Mouse (Mus musculus) cerebellum, adult 11 months (tissue): Measurements from ENCODE around the gene Ubp1.

Experiments used
- DNase-seq: peaks from one replicate; pipeline ENCODE4 v3.0.0; 2022

Gene Ubp1

DNA sequence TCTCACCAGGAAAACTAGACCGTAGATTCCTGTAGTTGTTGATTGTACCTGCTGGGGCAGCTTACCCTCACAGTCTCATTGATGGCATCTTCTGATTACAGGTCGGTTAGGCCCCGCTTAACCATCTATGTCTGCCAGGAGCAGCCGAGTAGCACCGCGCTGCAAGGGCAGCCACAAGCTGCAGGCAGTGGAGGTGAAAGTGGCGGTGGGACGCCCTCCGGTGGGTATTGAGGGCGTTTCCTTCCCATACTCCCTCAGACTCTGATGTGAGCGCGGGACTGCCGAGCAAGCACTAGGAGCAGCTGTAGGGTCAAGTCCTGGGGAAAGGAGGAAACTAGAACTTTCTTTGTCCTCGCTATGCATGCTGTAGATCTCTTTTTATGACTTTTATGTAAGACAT lies 39.3 kb downstream of the Ubp1 start:
- no peak for DNase-seq

DNA sequence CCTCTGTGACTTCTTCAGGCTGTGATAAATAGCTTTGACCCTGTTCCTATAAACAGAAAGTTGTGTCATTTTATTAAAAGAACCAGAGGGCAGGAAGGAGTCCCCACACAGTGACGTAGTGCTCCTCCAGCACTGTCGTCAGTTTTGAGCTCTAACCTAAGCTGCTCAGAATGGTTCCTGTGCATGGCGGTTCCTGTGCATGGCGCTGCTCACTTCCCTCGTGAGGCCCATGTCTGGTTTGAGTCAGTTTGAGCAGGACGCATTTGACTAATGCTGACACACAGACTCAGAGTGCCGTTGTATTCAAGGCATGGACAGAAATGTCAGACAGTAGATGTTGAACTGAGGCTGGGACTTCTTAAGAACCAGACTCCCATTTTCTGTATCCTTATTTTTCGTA lies 40.9 kb downstream of the Ubp1 start:
- DNase-seq: no peak

DNA sequence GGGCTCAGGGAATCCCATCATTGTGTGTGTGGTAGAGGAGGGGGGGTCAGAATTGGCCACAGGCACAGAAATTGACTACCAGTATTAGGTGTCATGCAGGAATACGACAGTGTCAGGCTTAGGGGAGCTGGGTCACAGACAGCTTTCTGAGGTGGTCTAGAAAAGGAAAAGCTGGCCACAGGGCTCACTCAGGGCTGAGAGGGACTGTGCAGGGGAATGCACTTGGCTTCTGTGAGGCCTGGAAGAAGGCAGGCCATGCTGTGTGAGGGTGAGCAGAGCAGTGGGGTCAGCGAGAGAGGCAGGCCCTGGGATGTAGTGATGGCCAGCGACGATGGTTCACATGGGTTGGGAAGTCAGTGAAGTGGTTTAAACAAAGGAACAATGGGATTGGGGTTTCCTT lies 43.1 kb downstream of the Ubp1 start:
- no peak for DNase-seq

DNA sequence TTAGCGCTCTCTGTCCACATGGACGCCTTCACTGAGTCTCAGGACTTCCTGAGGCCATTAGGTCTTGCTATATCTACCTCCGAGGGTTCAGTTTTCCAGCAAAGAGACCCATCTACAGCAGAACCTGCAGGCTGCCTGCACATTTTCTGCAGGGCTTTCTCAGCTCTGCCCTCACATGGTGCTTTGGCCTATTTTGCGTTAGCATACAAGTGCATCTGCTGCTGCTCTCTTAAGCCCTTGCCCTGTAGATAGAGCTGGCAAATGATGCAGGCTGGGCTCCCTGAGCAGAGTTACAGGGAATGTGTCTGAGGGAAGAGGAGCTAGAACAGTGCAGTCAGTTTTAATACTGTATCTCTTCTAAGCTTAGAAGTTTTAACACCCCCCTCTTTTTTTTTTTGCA lies 44.2 kb downstream of the Ubp1 start:
- DNase-seq: no peak

DNA sequence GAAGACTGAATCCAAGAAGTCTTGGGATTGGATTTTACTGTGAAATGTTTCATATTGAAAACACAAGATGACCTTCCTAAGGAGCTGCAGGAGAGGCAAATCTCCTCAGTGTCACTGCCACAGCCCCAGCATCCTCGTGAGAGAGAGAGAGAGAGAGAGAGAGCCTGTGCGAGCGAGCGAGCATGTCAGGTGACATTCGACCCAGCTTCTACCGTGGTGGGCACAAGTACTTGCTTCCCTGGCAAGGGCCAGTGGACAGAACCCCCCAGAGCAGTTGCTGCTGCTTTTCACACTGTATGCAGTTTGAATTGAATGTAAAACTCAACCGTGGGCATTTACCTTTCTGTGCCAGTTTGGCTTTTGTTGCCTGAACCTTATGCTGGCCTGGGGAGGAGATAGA lies 44.7 kb downstream of the Ubp1 start:
- no peak for DNase-seq

DNA sequence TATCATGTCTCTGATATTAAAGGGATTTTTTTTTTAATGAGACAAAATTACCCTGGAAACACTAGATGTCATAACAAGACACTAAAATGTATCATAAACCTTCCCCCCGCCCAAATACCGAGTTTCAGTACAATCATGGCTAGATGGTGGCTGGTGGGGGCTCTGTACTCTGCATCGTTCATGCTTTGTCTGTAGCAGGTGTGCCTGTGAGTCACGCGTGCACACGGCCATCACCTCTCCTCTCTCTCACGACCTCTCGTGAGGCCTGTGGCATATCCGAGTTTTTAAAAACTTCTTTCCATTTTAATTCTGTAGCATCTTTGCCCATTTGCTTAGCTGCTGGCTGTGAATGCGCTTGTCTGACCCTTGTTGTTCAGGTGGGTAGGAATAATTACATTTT lies 45.5 kb downstream of the Ubp1 start:
- DNase-seq: no peak

DNA sequence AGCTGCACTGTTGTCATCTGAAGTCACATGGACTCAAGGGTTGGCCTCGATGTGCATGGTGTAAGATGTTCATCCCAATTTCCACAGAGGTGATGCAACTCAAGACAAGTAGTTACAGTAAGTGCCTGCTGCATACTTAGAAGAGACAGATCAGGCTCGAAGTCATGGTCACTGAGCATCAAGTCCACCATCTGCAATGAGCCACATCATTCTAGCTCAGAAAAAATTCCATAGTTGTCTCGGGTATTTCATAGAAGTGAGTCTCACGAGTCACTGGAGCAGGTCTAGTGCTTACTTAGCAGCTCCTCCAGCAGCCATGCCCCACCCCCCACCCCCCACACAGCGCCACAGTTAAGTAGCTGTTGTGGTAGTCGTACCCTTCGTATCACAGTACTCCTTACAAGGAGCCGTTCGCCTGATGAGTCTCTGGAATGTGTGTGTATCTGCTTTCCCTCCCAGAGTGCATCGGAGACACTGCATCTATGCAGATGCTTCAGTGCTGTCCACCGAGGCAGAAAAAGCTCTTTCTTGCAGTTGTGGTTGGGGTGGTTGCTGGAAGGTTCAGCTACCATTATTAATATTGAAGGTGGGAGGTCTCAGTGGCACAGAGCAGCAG lies 46.6 kb downstream of the Ubp1 start:
- DNase-seq: no peak

DNA sequence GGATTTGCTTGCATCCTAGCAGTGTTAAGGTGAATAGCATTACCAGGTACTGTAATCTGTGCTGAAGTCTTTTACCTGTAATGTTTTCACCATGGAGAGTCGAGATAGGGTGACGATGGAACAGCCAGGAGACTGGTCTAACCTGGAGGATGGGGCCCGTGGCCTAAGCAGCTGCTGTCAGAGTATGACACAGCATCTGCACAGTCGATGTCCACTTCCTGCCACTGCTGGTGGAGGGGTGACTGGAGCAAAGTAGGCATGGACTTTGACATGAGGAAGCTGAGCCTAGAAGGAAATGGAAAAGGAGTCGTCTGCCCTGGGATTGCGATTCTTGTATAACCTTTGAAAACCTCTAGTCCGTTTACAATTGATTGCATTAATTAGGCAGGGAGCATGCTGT lies 47.9 kb downstream of the Ubp1 start:
- no peak for DNase-seq

DNA sequence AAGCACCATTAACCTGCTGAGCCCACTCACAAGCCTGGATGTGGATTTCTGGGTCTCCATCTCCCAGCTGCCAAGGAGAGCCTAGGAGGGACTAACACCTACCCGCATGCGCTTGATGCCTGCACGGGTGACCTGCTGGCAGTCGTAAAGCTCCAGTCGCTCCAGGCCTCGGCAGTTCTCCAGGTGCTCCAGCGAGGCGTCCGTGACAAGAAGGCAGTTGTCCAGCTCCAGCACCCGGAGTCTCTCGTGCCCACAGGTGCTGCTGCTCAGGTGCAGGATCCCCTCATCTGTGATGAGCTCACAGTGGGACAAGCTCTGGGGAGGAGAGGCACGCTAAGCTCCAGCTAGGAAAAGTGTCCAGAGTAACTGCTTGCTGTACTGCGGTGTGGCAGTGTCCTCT lies 48.6 kb downstream of the Ubp1 start:
- peak; percentile 15 for DNase-seq

DNA sequence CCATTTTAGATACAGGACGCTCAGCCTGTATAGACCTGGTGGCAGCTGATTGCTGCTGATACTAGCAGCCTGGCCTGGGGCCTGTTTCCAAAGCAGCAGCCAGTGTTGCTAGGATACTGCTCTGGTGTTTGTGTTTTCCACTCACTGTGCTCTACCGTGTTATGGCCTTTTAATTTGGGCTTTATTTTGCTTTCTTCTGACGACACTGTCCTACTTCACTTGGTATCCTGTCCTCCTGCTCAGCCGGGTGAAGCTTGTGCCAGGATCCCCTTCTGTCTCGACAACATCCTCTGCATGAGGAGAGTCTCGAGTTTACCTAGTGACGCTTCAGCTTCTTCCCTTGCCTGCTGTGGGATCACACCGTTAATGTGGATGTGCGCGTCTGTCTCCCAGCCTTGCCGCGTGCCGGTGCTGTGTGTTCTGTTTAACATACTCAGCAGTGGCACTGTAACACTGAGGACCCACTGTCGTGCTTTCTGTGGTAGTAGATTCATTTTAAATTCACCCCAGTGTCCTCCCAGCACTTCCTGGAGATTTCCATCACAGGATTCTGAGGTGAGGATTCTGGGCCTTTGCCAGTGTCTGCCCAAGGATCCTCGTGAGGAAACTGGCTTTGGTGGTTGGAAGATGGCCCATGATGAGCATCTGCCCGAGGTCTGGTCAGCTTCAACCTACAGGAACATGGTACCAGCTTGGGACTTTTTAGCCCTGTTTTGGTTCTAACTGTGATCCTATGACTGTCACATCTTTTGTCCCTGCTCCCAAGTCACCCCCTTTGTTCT lies 50.6 kb downstream of the Ubp1 start:
- DNase-seq: peak; percentile 18

DNA sequence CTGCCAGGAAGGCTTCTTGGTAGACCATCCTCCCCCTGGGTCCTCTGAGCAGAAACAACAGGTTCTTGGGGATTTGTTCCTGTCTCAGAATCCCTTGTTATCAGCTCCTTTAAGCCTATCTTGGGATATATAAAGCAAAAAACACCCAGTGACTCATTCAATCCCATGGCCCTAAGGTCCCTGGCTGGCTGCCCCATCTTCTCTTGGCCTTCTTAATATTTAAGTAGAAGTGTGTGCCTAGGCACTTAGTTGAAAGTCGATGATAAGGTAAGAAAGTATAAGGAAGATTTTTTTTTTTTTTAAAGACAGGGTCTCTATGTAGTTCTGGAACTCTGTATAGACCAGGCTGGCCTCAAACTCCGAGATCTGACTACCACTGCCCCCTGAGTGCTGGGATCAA lies 51.7 kb downstream of the Ubp1 start:
- no peak for DNase-seq

DNA sequence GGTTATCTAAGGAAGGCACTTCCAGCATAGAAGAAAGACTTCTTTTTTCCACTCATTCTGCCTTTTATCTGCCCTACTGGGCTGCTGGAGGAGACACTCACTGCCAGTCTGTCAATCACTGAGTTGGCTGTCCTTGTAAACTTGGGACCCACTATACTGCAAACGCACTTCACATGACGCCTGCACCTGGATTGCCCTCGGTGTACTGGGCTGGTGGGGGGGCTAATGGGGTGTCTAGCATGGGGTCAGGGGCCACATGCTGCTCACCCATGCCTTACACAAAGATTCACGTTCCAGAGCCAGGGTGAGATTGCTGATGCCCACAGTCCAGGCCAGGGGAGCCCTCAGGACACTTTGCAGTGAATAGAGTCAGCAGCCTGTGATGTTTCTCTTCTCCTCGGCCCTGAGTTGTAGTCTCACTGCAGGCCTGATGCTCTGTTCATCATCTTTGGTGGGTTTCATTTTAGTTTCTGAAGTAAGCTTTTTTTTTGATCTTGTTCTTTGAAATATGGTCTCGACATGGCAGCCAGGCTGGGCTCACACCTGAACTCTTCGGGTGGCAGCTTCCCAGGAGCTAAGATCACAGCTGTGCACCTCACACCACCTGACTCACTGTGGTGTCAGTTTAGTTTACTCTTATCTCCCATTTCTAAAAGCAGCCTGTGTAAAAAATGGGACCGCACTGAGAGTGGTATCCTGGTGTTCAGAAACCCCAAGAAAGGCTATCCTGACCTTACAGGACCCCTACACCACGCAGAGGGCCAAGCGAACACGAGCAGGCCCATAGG lies 52.3 kb downstream of the Ubp1 start:
- DNase-seq: no peak

DNA sequence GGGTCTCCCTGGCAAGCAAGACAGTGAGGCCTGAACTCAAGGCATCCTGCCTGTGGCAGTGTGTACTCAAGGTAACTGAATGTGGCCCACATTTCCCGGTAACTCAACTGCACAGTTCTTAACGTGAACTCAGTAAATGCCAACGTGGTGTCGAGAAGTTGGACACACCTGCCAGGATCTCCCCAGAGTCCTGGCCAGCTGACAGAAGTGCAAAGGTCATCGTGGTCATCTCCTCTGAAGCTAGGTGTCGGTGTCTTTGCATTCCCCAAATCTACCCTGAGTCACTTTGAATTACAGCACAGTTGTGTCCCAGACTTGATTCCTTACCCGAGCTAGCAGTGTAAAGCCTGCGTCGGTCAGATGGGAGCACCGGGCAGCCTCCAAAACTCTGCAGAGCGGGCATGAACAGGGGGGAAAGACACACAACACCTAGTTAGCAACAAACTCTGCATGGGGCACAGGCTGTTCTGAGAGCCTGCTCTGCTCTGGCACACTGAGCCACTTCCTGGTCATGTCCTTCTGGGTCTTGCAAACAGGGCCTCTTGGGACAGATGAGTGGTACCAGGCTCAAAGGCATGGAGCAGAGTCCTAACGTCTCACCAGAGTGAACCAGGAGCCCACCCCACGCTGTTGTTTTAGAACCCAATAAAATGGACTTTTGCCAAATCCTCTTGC lies 54.3 kb downstream of the Ubp1 start:
- no peak for DNase-seq

DNA sequence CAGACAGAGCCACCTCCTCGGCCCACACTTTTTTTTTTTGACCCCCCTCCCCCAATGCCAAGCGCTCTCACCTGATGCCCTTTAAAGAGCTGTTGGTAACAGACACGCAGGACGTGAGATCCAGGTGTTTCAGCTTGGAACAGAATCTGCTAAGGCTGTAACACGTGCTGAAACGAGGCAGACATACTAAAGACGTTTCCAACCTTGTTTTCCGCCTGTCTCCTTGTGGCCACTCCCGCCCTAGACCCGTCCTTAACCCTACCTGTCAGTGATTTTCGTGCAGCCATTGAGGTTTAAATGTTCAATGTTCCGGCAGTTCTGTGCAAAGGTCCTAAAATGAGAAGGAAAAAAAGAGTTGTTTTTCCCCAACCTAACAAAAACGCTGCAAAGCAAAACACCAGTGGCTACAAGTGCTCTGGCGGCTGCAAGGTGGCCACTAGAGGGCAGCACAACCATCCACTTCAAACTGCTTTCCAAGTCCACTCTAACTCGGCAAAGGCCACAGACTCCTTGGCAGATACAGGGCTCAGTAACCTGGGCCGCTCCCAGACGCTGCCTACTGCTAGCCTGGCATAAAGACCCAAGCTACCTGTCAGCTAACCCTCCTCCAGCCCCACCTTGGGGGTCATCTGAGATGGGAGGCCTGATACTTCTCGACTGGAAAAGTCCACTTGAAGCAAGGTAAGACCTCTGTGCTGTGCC lies 60.0 kb downstream of the Ubp1 start:
- DNase-seq: peak; percentile 77

DNA sequence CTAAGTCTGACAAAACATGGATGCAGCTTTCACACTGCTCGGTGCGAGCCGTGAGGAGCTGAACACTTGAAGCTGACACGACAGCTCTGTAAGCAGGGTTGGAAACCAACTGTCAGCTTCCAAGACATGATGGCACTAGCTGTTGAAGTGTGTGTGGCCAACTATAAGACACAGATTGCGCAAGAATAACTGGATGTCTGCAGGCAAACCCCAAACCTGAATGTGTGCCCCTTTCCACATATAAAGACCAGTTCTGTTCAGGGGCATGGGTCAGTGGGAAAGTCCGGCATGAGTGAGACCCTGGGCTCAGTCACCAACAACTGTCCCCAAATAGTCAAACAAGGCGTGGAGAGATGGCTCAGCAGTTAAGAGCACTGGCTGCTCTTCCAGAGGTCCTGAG lies 62.1 kb downstream of the Ubp1 start:
- no peak for DNase-seq

DNA sequence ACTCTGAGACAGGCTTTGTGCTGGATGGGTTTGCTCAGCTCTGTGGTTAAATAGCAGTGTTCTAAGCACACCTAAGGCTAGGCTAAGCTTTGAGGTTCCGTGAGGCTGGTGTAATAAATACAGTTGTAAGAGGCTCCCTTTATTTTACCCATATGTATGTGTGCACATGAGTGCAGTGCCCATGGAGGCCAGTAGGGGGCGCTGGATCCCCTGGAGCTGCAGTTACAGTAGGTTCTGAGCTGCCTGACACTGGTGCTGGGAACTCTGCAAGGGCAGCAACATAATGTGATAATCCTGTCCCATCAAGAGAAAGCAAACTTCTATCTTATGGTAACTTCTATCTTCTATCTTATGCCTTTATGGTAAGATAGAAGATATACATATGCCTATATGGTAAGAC lies 67.6 kb downstream of the Ubp1 start:
- no peak for DNase-seq

DNA sequence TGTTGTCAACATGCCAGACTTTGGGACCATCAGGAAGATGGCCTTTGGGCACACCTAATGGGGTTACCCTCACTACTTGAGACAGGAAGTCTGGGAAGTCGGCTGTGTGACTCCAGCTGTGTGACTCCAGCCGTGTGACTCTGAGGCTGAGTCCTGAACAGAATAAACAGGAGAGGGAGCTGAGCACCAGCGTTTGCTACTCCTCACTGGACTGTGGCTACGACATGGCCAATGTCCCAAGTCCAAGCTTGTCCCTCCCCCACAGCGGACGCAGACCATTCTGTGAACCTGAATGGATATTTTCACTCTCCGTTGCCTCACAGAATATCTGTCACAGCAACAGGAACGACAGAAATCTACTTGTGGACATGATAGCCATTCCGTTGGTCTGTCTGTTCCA lies 76.1 kb downstream of the Ubp1 start:
- no peak for DNase-seq

DNA sequence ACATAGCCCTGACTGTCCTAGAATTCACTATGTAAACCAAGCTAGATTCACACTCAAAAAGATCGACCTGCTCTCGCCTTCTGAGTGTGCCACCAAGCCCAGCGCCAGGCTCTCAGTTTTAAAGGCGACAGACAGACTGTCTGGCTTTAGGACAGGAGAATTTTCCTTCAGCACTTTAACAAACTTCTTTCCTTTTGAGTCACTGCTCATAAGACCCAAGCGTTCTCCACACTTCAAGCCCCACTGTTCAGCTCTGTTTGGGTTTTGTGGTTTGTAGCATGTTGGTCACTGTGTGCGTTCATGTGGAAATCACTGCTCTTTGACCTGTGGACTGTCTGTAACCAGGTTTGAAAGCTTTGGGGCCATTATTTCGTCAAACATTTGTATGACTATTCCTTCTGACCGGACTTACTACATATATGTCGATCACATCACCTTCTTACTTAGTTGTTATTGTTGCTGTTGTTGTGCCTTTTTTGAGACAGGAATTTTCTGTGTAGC lies 77.2 kb downstream of the Ubp1 start:
- no peak for DNase-seq

DNA sequence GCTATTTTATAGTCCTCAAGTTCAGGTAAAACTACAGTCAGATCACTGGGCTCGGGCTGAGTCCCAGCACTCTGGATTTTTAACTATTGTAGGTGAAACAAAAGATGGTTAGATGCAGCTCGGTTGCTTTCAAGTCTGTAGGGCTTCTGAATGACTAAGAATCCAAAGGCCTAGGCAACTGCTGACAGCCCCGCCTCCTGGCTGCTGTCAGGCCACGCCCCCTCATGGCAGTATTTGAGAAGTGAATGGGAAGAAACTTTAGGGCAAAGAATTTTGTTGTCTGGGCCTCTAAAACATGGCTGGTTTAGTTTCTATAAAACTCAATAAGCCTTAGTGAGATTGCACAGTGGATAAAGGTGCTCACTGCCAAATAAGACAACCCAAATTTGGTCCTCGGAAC lies 78.8 kb downstream of the Ubp1 start:
- DNase-seq: no peak

DNA sequence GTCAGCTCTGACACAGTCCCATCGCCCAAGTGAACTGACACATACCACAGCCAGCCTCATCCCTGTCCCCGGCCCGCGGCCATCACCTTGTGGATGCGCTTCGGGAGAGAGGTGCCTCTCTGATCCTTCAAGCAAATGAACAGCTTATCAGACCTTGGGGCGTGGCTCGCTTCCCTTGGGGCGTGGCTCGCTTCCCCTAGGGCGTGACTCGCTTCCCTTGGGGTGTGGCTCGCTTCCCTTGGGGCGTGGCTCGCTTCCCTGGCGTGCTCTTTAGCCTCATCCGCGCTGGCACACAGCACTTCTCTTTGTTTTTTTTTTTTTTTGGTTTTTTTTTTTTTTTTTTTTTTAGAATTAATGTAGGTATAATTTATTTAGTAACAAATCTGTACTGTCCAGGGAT lies 80.5 kb downstream of the Ubp1 start:
- DNase-seq: no peak

DNA sequence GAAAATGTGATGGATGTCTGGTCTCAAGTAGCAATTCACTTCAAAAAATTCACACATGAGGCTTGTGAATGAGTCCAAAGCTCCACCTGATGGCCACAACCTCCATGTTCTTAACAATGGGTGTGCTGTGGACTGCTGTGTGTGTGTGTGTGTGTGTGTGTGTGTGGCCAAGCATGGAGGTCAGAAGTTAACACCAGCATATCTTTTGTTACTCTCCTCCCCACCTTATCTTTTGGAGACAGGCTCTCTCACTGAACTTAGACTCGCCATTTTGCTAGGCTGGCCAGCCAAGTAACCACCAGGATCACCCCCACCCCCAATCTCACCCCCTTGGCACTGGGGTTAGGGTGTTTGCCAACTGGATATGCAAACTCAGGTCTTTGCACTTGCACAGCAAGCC lies 83.3 kb downstream of the Ubp1 start:
- no peak for DNase-seq

DNA sequence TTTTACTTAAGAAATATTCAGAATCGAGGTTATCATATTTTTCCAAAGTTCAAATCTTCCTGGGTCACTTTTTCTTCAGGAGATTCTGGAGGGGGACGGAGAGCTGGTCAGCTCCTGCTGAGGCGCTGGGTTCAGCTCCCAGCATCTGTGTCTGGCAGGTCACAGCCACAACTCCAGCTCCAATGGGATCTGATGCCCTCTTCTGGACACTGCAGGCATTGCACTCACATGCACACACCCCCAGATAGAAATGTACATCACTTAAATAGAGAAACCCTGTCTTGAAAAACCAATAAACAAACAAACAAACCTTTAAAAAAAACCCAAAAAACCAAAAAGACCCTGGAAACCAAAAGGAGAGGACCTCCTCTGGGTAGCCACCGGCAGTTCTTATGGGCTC lies 85.0 kb downstream of the Ubp1 start:
- DNase-seq: no peak

DNA sequence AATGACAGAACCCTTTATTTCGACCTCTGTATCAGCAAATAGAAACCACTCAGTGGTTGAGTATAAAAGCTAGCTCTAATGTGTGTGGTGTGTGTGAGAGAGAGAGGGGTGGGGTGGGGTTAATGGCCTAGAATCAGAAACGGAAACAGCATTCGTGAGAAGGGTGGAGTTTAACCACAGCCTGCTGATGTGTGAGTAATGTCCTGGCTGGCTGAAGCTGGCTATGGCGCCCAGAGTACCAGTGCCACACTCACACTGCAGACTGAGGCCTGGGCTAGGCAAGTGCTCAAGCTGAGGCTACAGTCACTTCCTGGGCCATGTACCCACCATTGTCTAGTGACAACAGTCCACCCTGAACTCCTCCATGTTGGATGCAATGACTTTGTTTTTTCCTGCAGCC lies 85.7 kb downstream of the Ubp1 start:
- DNase-seq: no peak
